Mouse (Mus musculus): ENCODE data around the gene 4933427D14Rik. TPM values are rescaled to one million over a fixed set of nuclear protein-coding genes. Genes with fewer than 3 reads are reported as not detected.

The 4933427D14Rik gene
- total and polyA plus RNA-seq, 3 experiments = 14.5 to 19.6 TPM; not detected in 1

DNA sequence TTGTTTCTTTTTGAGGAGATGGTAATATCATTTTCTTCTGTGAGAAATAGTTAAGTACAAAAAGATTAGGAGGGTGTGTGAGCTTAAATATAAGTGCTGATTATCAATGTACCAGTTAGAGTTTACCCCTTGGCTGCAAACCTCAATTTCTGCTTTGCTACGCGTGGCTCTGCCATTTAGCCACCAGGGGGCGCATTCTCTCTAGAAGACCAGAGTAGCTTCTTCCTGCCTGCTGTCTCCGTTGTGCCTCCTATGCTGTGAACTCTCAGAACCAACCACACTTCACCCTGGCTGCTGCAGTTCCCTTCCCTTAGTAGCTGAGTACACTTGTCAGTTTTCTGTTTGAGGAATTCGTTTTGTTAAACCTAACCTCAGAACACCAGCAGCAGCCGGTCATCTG, 14.0 kb upstream of the 4933427D14Rik start (continued):
- no peak for TF ChIP-seq GABPA (IDR thresholded peaks at IDR 0.05; ENCODE audit: low read depth, low read length)
- TF ChIP-seq EP300 (IDR thresholded peaks at IDR 0.05; ENCODE audit: low read depth in 1 of 2, low read length in 2 of 2) = no peak
- TF ChIP-seq MAX (IDR thresholded peaks at IDR 0.05; ENCODE audit: low read length) = 0 out of 2 replicates have a peak, but pooled peaks have one; percentile 39
- TF ChIP-seq CTCF (IDR thresholded peaks at IDR 0.05 in 2 of 3, conservative IDR thresholded peaks at IDR 0.05 in 1 of 3; ENCODE audit: control insufficient read depth in 1 of 3, insufficient read depth in 1 of 3, low read depth in 2 of 3, low read length in 3 of 3, poor library complexity in 1 of 3, severe bottlenecking in 1 of 3) = peak; percentile 84 to 90 (median 87)
- TF ChIP-seq USF2 (IDR thresholded peaks at IDR 0.05; ENCODE audit: borderline replicate concordance in 1 of 2, insufficient read depth in 1 of 2, low read depth in 1 of 2, low read length in 2 of 2) = no peak
- peak; percentile 83 for TF ChIP-seq SMC3 (IDR thresholded peaks at IDR 0.05; ENCODE audit: low read depth, low read length)
- TF ChIP-seq UBTF (IDR thresholded peaks at IDR 0.05; ENCODE audit: borderline replicate concordance, insufficient read depth, low read depth, low read length) = no peak
- TF ChIP-seq ELF1 (IDR thresholded peaks at IDR 0.05; ENCODE audit: low read depth, low read length) = peak; percentile 45; the same call in 1 of the 2 replicates
- no peak for TF ChIP-seq ZKSCAN1 (IDR thresholded peaks at IDR 0.05; ENCODE audit: low read depth, low read length)
- TF ChIP-seq RCOR1 (IDR thresholded peaks at IDR 0.05; ENCODE audit: low read depth, low read length) = no peak
- TF ChIP-seq ZMIZ1 (IDR thresholded peaks at IDR 0.05; ENCODE audit: low read depth, low read length) = no peak
- TF ChIP-seq POLR2AphosphoS5 (IDR thresholded peaks at IDR 0.05; ENCODE audit: borderline replicate concordance, low read depth, low read length) = no peak
- TF ChIP-seq SIN3A (IDR thresholded peaks at IDR 0.05; ENCODE audit: low read length) = peak; percentile 58
- TF ChIP-seq TBP (IDR thresholded peaks at IDR 0.05; ENCODE audit: low read depth, low read length) = 0 out of 2 replicates have a peak, but pooled peaks have one; percentile 46
- no peak for TF ChIP-seq TCF12 (IDR thresholded peaks at IDR 0.05; ENCODE audit: low read depth, low read length)

DNA sequence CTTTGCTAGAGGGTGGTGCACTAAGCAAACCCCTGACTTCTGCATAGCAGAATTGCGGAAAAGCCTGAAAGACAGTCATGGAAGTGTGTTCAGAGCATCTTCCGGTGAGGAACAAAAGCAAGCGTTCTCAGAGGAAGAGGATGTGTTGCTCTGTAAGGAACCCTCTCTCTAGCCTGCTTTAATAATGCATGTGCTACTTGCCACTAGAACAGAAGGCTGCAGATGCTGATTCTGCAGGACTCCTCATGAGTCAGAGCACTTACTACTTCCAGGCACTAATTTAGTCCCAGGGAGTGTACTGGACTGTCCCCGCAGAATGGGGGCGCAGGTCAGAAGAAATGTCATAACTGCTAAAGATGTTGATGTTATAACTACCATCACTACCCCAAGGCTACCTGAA, 9.9 kb upstream of the 4933427D14Rik start:
- Histone ChIP-seq H3K79me2 (ENCODE audit: control insufficient read depth, insufficient read depth, low read length, poor library complexity) (peaks cover 3% of the 10 kb centered on the region), H3K4me1 (ENCODE audit: control insufficient read depth in 1 of 2, insufficient read depth in 2 of 2, low read length in 2 of 2) (peaks cover 0 to 7% of the 10 kb centered on the region in 2 experiments; a peak in 2 of 4 replicates), H3K27ac (ENCODE audit: control insufficient read depth, low read depth, low read length) (no peak overlapping the region), H3K9me3 (replicated peaks; ENCODE audit: insufficient read depth, low read length) (no peaks in the 10 kb centered on the region), H3K4me3 (ENCODE audit: control insufficient read depth in 1 of 2, insufficient read depth in 1 of 2, low read depth in 2 of 2, low read length in 2 of 2) (no peak overlapping the region), H3K36me3 (ENCODE audit: control insufficient read depth in 1 of 2, insufficient read depth in 2 of 2, low read length in 2 of 2) (peaks cover 0 to 4% of the 10 kb centered on the region in 2 experiments; a peak in 2 of 4 replicates), H3K9ac (ENCODE audit: control insufficient read depth, low read depth, low read length, poor library complexity, severe bottlenecking) (no peak overlapping the region), H3K27me3 (ENCODE audit: control insufficient read depth in 1 of 2, insufficient read depth in 2 of 2, low read length in 2 of 2) (no peaks in the 10 kb centered on the region)
- no peak for TF ChIP-seq HCFC1 (IDR thresholded peaks at IDR 0.05; ENCODE audit: low read depth, low read length)
- TF ChIP-seq NELFE (IDR thresholded peaks at IDR 0.05; ENCODE audit: low read depth, low read length) = no peak
- TF ChIP-seq ZKSCAN1 (IDR thresholded peaks at IDR 0.05; ENCODE audit: low read depth, low read length) = no peak
- no peak for TF ChIP-seq GATA1 (IDR thresholded peaks at IDR 0.05; ENCODE audit: low read depth, low read length)
- TF ChIP-seq ZC3H11A (IDR thresholded peaks at IDR 0.05; ENCODE audit: low read depth, low read length) = no peak
- TF ChIP-seq MYB (IDR thresholded peaks at IDR 0.05; ENCODE audit: low read depth, low read length) = no peak
- TF ChIP-seq MAZ (IDR thresholded peaks at IDR 0.05; ENCODE audit: low read depth, low read length) = no peak
- no peak for TF ChIP-seq SMC3 (IDR thresholded peaks at IDR 0.05; ENCODE audit: low read depth, low read length)
- DNase-seq (ENCODE audit: low read depth, low spot score) = no peak

Data from MEL (cell line).